Mouse (Mus musculus) spleen, postnatal 10 days (tissue): ENCODE data around the gene Ap4b1.
"Not testable (repeated sequence)": the region's sequence is repeated elsewhere in the genome, so short reads cannot be mapped to it uniquely, and the experiment has no call there.

Experiments
- DNase-seq, 2 experiments: peaks; one replicate each; pipeline ENCODE4 v3.0.0; 2021 to 2022; ENCODE audit warnings: low spot score in 2 of 2

Ap4b1 gene

GRCm38 (mm10) chr3:103808891-103809798, at the start of gene Ap4b1, which contains the start of the genes Dclre1b and Gm43064:
Ap4b1 (plus strand) TSS chr3:103809520.
Dclre1b (minus strand) TSS chr3:103809444.
Gm43064 (plus strand) TSS chr3:103809573.
- DNase-seq: peak; percentile 84 to 93

GRCm38 (mm10) chr3:103766789-103767188, 42.5 kb upstream of the Ap4b1 start:
- DNase-seq: no peak

GRCm38 (mm10) chr3:103771531-103772130, 37.7 kb upstream of the Ap4b1 start:
- no peak for DNase-seq

GRCm38 (mm10) chr3:103772846-103773245, 36.5 kb upstream of the Ap4b1 start:
- no peak for DNase-seq

GRCm38 (mm10) chr3:103773508-103773907, 35.8 kb upstream of the Ap4b1 start:
- no peak for DNase-seq

- DNase-seq: no peak
Measured at GRCm38 (mm10) chr3:103774009-103774408, 35.3 kb upstream of the Ap4b1 start.

- DNase-seq: no peak
Measured at GRCm38 (mm10) chr3:103777940-103778339, 31.4 kb upstream of the Ap4b1 start.

GRCm38 (mm10) chr3:103778660-103779059, 30.7 kb upstream of the Ap4b1 start:
- DNase-seq: no peak

- DNase-seq: no peak
Measured at GRCm38 (mm10) chr3:103779183-103779582, 30.1 kb upstream of the Ap4b1 start.

- DNase-seq: no peak
Measured at GRCm38 (mm10) chr3:103780271-103780670, 29.0 kb upstream of the Ap4b1 start.

- DNase-seq: no peak
Measured at GRCm38 (mm10) chr3:103780777-103781176, 28.5 kb upstream of the Ap4b1 start.

- DNase-seq: no peak
Measured at GRCm38 (mm10) chr3:103782844-103783609, 26.3 kb upstream of the Ap4b1 start.

- no peak for DNase-seq
Measured at GRCm38 (mm10) chr3:103787225-103787624, 22.1 kb upstream of the Ap4b1 start.

GRCm38 (mm10) chr3:103789096-103789495, 20.2 kb upstream of the Ap4b1 start:
- DNase-seq: no peak

GRCm38 (mm10) chr3:103789891-103790345, 19.4 kb upstream of the Ap4b1 start:
- peak; percentile 51 to 71 for DNase-seq

- DNase-seq: peak; percentile 65 to 76
Measured at GRCm38 (mm10) chr3:103790346-103791145, 18.8 kb upstream of the Ap4b1 start.

GRCm38 (mm10) chr3:103791230-103792110, 17.9 kb upstream of the Ap4b1 start, which contains the start of gene Hipk1:
Hipk1 (minus strand) TSS chr3:103791563.
- DNase-seq: peak; percentile 91 to 95

GRCm38 (mm10) chr3:103792111-103792406, 17.3 kb upstream of the Ap4b1 start:
- DNase-seq: not testable (repeated sequence)

GRCm38 (mm10) chr3:103792566-103792965, 16.8 kb upstream of the Ap4b1 start:
- DNase-seq: no peak

- DNase-seq: no peak
Measured at GRCm38 (mm10) chr3:103796389-103796788, 12.9 kb upstream of the Ap4b1 start.
